Mouse (Mus musculus) layer of hippocampus, adult 9-10 months (tissue): Measurements from ENCODE around the gene Fat3.
A peak's percentile ranks its signal among the peaks of the same experiment; 100 is the strongest.

Experiments
- DNase-seq: peaks from one replicate; pipeline ENCODE4 v3.0.0; 2022; ENCODE audit warnings: low spot score

Fat3 gene

GRCm38 (mm10) chr9:16147735-16148134 is 353.4 kb downstream of the Fat3 start:
- no peak for DNase-seq

GRCm38 (mm10) chr9:16144684-16145083 is 356.4 kb downstream of the Fat3 start:
- no peak for DNase-seq

- DNase-seq: no peak
Observed at GRCm38 (mm10) chr9:16139300-16139699, 361.8 kb downstream of the Fat3 start.

- DNase-seq: no peak
Observed at GRCm38 (mm10) chr9:16133098-16133497, 368.0 kb downstream of the Fat3 start.

GRCm38 (mm10) chr9:16132594-16132993 is 368.5 kb downstream of the Fat3 start:
- no peak for DNase-seq

- no peak for DNase-seq
Observed at GRCm38 (mm10) chr9:16121756-16122155, 379.3 kb downstream of the Fat3 start.

- no peak for DNase-seq
Observed at GRCm38 (mm10) chr9:16114821-16115485, 386.1 kb downstream of the Fat3 start.

GRCm38 (mm10) chr9:16113936-16114642 is 387.0 kb downstream of the Fat3 start:
- peak; percentile 79 for DNase-seq

GRCm38 (mm10) chr9:16107900-16108299 is 393.2 kb downstream of the Fat3 start:
- no peak for DNase-seq

- DNase-seq: no peak
Observed at GRCm38 (mm10) chr9:16107386-16107785, 393.7 kb downstream of the Fat3 start.

- no peak for DNase-seq
Observed at GRCm38 (mm10) chr9:16098553-16098952, 402.5 kb downstream of the Fat3 start.

GRCm38 (mm10) chr9:16093047-16093668 is 407.9 kb downstream of the Fat3 start:
- DNase-seq: no peak

- DNase-seq: no peak
Observed at GRCm38 (mm10) chr9:16092051-16092967, 408.8 kb downstream of the Fat3 start.

- DNase-seq: no peak
Observed at GRCm38 (mm10) chr9:16079292-16079691, 421.8 kb downstream of the Fat3 start.

GRCm38 (mm10) chr9:16074664-16075063 is 426.4 kb downstream of the Fat3 start:
- DNase-seq: no peak

- DNase-seq: no peak
Observed at GRCm38 (mm10) chr9:16074116-16074515, 427.0 kb downstream of the Fat3 start.

- no peak for DNase-seq
Observed at GRCm38 (mm10) chr9:16063447-16063846, 437.6 kb downstream of the Fat3 start.

- DNase-seq: no peak
Observed at GRCm38 (mm10) chr9:16062472-16062871, 438.6 kb downstream of the Fat3 start.

- DNase-seq: no peak
Observed at GRCm38 (mm10) chr9:16046686-16047085, 454.4 kb downstream of the Fat3 start.

GRCm38 (mm10) chr9:16037375-16037774 is 463.7 kb downstream of the Fat3 start:
- no peak for DNase-seq

GRCm38 (mm10) chr9:16036346-16036745 is 464.7 kb downstream of the Fat3 start:
- DNase-seq: no peak

GRCm38 (mm10) chr9:16029715-16030285 is 471.3 kb downstream of the Fat3 start:
- DNase-seq: no peak
